Mouse (Mus musculus): ENCODE data around the gene Sox13. TPM values are rescaled to one million over a fixed set of nuclear protein-coding genes. Genes with fewer than 3 reads are reported as not detected.
A peak's percentile ranks its signal among the peaks of the same experiment; 100 is the strongest.

Sox13 gene
- polyA plus RNA-seq, 1 experiment = 189 TPM

DNA sequence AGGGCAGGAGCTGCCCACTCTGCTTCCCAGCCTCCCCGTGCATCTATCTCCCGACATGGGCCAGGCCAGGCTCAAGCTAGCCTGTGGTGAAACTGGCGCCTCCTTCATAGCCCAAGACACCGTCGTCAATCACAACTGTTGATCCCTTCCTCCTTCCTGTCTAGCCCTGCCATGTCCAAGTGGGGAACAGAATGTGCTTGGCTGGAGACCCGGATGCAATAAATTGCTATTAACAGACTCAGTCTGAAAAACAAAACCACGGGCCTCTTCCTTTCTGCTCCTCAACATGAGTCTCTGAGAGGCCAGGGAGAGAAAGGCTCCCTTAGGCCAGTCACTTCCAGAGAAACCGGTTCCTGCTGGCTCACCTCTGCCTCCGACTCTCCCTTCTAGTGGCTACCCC is 11.2 kb downstream of the Sox13 start:
- TF ChIP-seq CTCF (IDR thresholded peaks at IDR 0.05; ENCODE audit: extremely low read depth, insufficient read length, insufficient replicate concordance, low read depth, low read length) (no peak), POLR2A (IDR thresholded peaks at IDR 0.05; ENCODE audit: low read depth, low read length) (no peak)
- Histone ChIP-seq H3K4me3 (ENCODE audit: low read depth, low read length) (no peak overlapping the region), H3K27ac (ENCODE audit: insufficient read depth, low read depth, low read length) (peak overlapping the region; percentile 44), H3K36me3 (ENCODE audit: control insufficient read depth, insufficient read depth, low read length) (no peaks in the 10 kb centered on the region), H3K27me3 (ENCODE audit: control insufficient read depth, insufficient read depth, low read length) (no peaks in the 10 kb centered on the region), H3K4me1 (ENCODE audit: control insufficient read depth, insufficient read depth, insufficient read length, low read length) (peaks cover 53% of the 10 kb centered on the region)
- WGBS = 47% methylated on average over 9 of the region's 9 CpGs

- Histone ChIP-seq H3K4me3 (ENCODE audit: low read depth, low read length) (no peak overlapping the region), H3K36me3 (ENCODE audit: control insufficient read depth, insufficient read depth, low read length) (no peaks in the 10 kb centered on the region), H3K27ac (ENCODE audit: insufficient read depth, low read depth, low read length) (no peak overlapping the region), H3K4me1 (ENCODE audit: control insufficient read depth, insufficient read depth, insufficient read length, low read length) (peaks cover 46% of the 10 kb centered on the region), H3K27me3 (ENCODE audit: control insufficient read depth, insufficient read depth, low read length) (no peaks in the 10 kb centered on the region)
- WGBS = 80% methylated on average over 8 of the region's 8 CpGs
- TF ChIP-seq POLR2A (IDR thresholded peaks at IDR 0.05; ENCODE audit: low read depth, low read length) (no peak), CTCF (IDR thresholded peaks at IDR 0.05; ENCODE audit: extremely low read depth, insufficient read length, insufficient replicate concordance, low read depth, low read length) (no peak)
Measured at GRCm38 (mm10) chr1:133411506-133412147, 12.6 kb downstream of the Sox13 start.

DNA sequence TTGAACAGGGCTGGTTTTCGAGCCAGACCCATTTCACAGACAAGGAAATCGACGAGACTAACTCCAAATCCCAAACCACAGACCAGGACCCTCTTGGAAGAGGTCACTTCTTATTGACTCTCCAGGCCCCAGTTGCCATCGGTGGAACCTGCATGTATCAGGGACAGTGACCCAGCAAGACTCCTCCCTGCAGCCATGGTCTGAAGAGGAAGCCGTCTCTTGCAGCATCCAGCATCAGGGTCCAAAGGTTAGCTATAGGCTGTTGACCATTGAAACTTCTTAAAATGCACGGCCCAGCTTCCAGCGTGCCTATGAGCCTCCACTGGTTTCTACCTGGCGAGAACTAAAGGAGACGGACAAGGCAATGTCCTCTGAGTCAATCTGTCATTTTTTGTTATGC is 14.4 kb downstream of the Sox13 start:
- Histone ChIP-seq H3K4me3 (ENCODE audit: low read depth, low read length) (no peak overlapping the region), H3K27me3 (ENCODE audit: control insufficient read depth, insufficient read depth, low read length) (no peaks in the 10 kb centered on the region), H3K4me1 (ENCODE audit: control insufficient read depth, insufficient read depth, insufficient read length, low read length) (peaks cover 29% of the 10 kb centered on the region), H3K36me3 (ENCODE audit: control insufficient read depth, insufficient read depth, low read length) (no peaks in the 10 kb centered on the region), H3K27ac (ENCODE audit: insufficient read depth, low read depth, low read length) (no peak overlapping the region)
- WGBS = 59% methylated on average over 9 of the region's 9 CpGs
- TF ChIP-seq CTCF (IDR thresholded peaks at IDR 0.05; ENCODE audit: extremely low read depth, insufficient read length, insufficient replicate concordance, low read depth, low read length) (no peak), POLR2A (IDR thresholded peaks at IDR 0.05; ENCODE audit: low read depth, low read length) (no peak)

DNA sequence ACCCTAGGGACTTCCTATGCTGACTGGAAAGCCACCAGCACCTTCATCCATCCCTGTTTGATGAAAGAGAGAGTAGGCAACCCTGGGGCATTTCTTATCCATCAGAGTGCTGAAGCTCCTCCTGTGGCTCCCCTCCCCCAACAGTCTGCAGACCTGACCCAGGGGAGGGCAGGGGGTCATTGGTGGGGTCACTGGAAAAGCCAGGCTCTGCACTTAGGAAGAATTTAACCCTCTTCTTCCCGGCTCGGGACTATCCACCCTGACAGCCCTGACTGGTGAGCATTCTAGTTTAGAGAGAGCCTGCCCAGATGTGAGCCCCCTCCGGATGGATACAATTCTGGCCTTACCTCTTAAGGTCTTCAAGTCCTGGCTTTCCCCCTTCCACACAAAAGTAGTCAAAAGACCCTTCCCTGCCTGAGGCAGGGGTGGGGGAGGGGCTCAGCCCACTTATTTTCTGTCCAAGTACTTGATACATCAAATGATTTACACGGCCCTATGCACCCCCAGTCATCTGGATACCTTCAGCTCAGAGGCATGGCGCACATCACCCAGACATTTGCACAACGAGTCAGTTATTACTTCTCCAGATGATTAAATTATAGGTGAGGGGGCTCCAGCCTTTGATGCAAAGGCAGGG is 15.2 kb downstream of the Sox13 start:
- TF ChIP-seq POLR2A (IDR thresholded peaks at IDR 0.05; ENCODE audit: low read depth, low read length) (no peak), CTCF (IDR thresholded peaks at IDR 0.05; ENCODE audit: extremely low read depth, insufficient read length, insufficient replicate concordance, low read depth, low read length) (no peak)
- H3K27ac ChIP-seq (ENCODE audit: insufficient read depth, low read depth, low read length) = no peak overlapping the region
- no peaks in the 10 kb centered on the region for H3K27me3 ChIP-seq (ENCODE audit: control insufficient read depth, insufficient read depth, low read length)
- WGBS = 75% methylated on average over 6 of the region's 6 CpGs
- peaks cover 21% of the 10 kb centered on the region for H3K4me1 ChIP-seq (ENCODE audit: control insufficient read depth, insufficient read depth, insufficient read length, low read length)
- H3K36me3 ChIP-seq (ENCODE audit: control insufficient read depth, insufficient read depth, low read length) = no peaks in the 10 kb centered on the region
- H3K4me3 ChIP-seq (ENCODE audit: low read depth, low read length) = no peak overlapping the region

- no peak overlapping the region for H3K27ac ChIP-seq (ENCODE audit: insufficient read depth, low read depth, low read length)
- no peaks in the 10 kb centered on the region for H3K27me3 ChIP-seq (ENCODE audit: control insufficient read depth, insufficient read depth, low read length)
- no peak overlapping the region for H3K4me3 ChIP-seq (ENCODE audit: low read depth, low read length)
- H3K36me3 ChIP-seq (ENCODE audit: control insufficient read depth, insufficient read depth, low read length) = no peaks in the 10 kb centered on the region
- no peak for TF ChIP-seq CTCF (IDR thresholded peaks at IDR 0.05; ENCODE audit: extremely low read depth, insufficient read length, insufficient replicate concordance, low read depth, low read length)
- TF ChIP-seq POLR2A (IDR thresholded peaks at IDR 0.05; ENCODE audit: low read depth, low read length) = no peak
- peaks cover 16% of the 10 kb centered on the region; the same call in 1 of the 2 replicates for H3K4me1 ChIP-seq (ENCODE audit: control insufficient read depth, insufficient read depth, insufficient read length, low read length)
- WGBS = 76% methylated on average over 9 of the region's 9 CpGs
Measured at GRCm38 (mm10) chr1:133408321-133408720, 15.9 kb downstream of the Sox13 start.

DNA sequence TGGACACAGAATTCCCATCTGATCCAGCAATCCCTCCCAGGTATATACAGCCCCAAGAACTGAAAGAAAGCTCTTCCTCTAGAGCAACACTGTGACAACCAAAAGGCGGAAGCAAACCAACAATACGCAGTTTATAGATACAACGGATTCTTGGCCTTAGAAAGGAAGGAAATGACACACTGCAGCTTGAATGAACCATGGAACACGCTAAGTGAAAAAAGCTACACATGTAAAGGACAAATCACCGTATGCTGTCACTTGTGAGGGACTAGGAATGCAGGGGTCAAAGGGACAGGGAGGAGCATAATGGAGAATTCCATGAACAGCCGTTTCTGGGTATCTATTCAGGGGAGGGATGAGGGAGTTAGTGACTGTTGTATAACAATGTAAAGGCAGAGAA is 16.7 kb downstream of the Sox13 start:
- no peak overlapping the region for H3K4me3 ChIP-seq (ENCODE audit: low read depth, low read length)
- TF ChIP-seq POLR2A (IDR thresholded peaks at IDR 0.05; ENCODE audit: low read depth, low read length) = no peak
- TF ChIP-seq CTCF (IDR thresholded peaks at IDR 0.05; ENCODE audit: extremely low read depth, insufficient read length, insufficient replicate concordance, low read depth, low read length) = no peak
- peaks cover 11% of the 10 kb centered on the region; the same call in 1 of the 2 replicates for H3K4me1 ChIP-seq (ENCODE audit: control insufficient read depth, insufficient read depth, insufficient read length, low read length)
- H3K36me3 ChIP-seq (ENCODE audit: control insufficient read depth, insufficient read depth, low read length) = no peaks in the 10 kb centered on the region
- H3K27ac ChIP-seq (ENCODE audit: insufficient read depth, low read depth, low read length) = no peak overlapping the region
- 70% methylated on average over 6 of the region's 6 CpGs for whole genome bisulfite sequencing
- H3K27me3 ChIP-seq (ENCODE audit: control insufficient read depth, insufficient read depth, low read length) = no peaks in the 10 kb centered on the region

- 74% methylated on average over 7 of the region's 7 CpGs for WGBS
- peaks cover 11% of the 10 kb centered on the region; the same call in 1 of the 2 replicates for H3K4me1 ChIP-seq (ENCODE audit: control insufficient read depth, insufficient read depth, insufficient read length, low read length)
- H3K36me3 ChIP-seq (ENCODE audit: control insufficient read depth, insufficient read depth, low read length) = no peaks in the 10 kb centered on the region
- TF ChIP-seq POLR2A (IDR thresholded peaks at IDR 0.05; ENCODE audit: low read depth, low read length) (no peak), CTCF (IDR thresholded peaks at IDR 0.05; ENCODE audit: extremely low read depth, insufficient read length, insufficient replicate concordance, low read depth, low read length) (no peak)
- H3K4me3 ChIP-seq (ENCODE audit: low read depth, low read length) = no peak overlapping the region
- H3K27ac ChIP-seq (ENCODE audit: insufficient read depth, low read depth, low read length) = no peak overlapping the region
- no peaks in the 10 kb centered on the region for H3K27me3 ChIP-seq (ENCODE audit: control insufficient read depth, insufficient read depth, low read length)
Measured at GRCm38 (mm10) chr1:133406614-133407013, 17.6 kb downstream of the Sox13 start.

Data from small intestine, adult 2 months (tissue).